Mouse (Mus musculus): ENCODE measurements around the gene Agt. TPM values are rescaled to one million over a fixed set of nuclear protein-coding genes. Genes with fewer than 3 reads are reported as not detected.
A peak's percentile ranks its signal among the peaks of the same experiment; 100 is the strongest.

Gene Agt
- polyA plus RNA-seq (2015; fragmentation: Nextera tagmentation; extraction: Ambion mirVana) = 42.8 and 44.5 TPM in 2 replicates

DNA sequence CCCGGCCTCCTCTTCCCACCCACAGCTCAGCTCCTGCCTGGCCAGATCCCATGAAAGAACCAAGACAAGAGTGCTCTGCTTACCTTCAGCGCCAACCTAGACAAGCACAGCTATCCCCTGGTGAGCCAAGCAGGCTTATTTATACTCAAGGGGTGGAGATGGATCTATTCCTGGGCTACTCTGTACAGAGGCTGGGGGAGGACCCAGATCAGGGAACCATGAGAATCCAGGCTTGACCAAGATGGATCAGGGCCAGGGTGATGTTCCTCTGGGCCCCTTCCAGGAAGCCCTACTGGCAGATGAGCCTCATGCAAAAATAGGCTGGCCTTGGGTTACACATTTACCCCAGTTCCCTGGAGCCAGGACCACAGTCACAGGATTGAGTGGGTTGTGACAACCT lies at the start of gene Agt:
Gene Agt, minus strand, starts transcription at position 114 of the 400 bp plus-strand sequence.
- Histone ChIP-seq H3K27me3 (ENCODE audit: control insufficient read depth, insufficient read depth, low read length) (no peaks in the 10 kb centered on the region), H3K4me1 (replicated peaks; ENCODE audit: control insufficient read depth, insufficient read depth) (no peaks in the 10 kb centered on the region), H3K36me3 (ENCODE audit: control insufficient read depth, insufficient read depth, low read length) (no peaks in the 10 kb centered on the region), H3K4me2 (replicated peaks; ENCODE audit: low read depth) (peak within 1 kb of the TSS; percentile 26), H3K4me3 (ENCODE audit: low read depth, low read length) (peak within 1 kb of the TSS; percentile 19), H3K27ac (replicated peaks) (peak within 1 kb of the TSS; percentile 73), H3K9ac (ENCODE audit: low read length) (peak within 1 kb of the TSS; percentile 48), H3K9me3 (ENCODE audit: control insufficient read depth, low read length) (no peaks in the 10 kb centered on the region)
- ATAC-seq (ENCODE audit: low FRiP score, low TSS enrichment) (0 out of 2 replicates have a peak, but pooled peaks have one; percentile 21), DNase-seq (ENCODE audit: low spot score) (no peak)
- TF ChIP-seq EP300 (optimal IDR thresholded peaks at IDR 0.05) (no peak), CTCF (IDR thresholded peaks at IDR 0.05; ENCODE audit: low read depth) (no peak)
- WGBS = 52% methylated on average over 2 of the region's 2 CpGs

DNA sequence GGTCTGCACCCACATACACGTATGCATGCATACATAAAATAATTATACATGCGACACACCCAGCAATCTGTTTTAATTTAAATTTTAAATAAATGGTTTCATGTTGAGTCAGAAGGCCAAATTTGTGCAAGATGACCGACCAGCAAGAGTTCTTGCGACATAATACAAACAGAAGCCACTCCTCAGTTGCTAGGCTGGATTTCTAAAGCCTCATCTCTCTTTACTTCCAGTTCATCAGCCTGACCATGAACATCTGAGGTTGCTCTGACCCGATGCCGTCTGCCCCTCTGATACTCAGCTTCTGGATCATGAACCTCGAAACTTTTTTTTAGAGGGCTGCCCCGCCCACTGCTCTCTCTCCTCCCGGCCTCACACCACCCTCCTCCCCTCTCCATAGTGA lies 48.7 kb upstream of the Agt start:
- no peak overlapping the region for H3K9ac ChIP-seq (ENCODE audit: low read length)
- H3K27me3 ChIP-seq (ENCODE audit: control insufficient read depth, insufficient read depth, low read length) = no peaks in the 10 kb centered on the region
- 0 out of 2 replicates have a peak overlapping the region, but pooled peaks have one; percentile 0 for H3K27ac ChIP-seq (replicated peaks)
- 29% methylated on average over 9 of the region's 9 CpGs for WGBS
- no peak overlapping the region for H3K4me3 ChIP-seq (ENCODE audit: low read depth, low read length)
- ATAC-seq (ENCODE audit: low FRiP score, low TSS enrichment) (peak; percentile 41), DNase-seq (ENCODE audit: low spot score) (no peak)
- H3K36me3 ChIP-seq (ENCODE audit: control insufficient read depth, insufficient read depth, low read length) = no peaks in the 10 kb centered on the region
- no peaks in the 10 kb centered on the region for H3K4me1 ChIP-seq (replicated peaks; ENCODE audit: control insufficient read depth, insufficient read depth)
- TF ChIP-seq CTCF (IDR thresholded peaks at IDR 0.05; ENCODE audit: low read depth) (no peak), EP300 (optimal IDR thresholded peaks at IDR 0.05) (no peak)
- H3K9me3 ChIP-seq (ENCODE audit: control insufficient read depth, low read length) = no peaks in the 10 kb centered on the region
- H3K4me2 ChIP-seq (replicated peaks; ENCODE audit: low read depth) = no peak overlapping the region

DNA sequence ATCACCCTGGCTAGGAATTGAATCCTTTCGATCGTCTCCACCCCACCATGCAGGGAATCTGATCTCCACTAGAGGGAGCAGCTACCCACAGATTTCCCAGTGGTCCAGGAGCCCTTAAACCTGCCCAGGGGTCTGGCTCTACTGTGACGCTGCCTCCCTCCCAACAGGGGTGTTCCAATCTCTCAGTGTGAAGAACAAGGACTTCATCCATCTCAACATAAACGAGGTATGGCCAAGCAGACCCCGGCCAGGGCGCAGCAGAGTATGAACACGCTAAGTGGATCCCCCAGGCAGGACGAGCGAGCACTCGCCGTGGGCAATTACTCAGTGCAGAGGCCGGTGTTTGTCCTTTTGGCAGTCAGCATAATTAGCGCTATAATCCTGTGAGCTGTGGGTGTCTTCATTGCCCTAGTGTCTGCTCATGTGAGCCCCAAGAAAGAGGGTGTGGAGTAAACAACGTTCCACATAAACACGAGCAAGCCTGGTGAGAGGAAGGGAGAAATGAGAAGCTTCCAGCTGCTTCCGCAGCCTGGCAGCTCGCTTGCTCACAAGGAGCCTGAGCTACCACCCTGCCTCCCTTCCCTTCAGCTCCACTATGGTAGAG lies 47.9 kb upstream of the Agt start:
- Histone ChIP-seq H3K9me3 (ENCODE audit: control insufficient read depth, low read length) (no peaks in the 10 kb centered on the region), H3K27ac (replicated peaks) (peak overlapping the region; percentile 70), H3K27me3 (ENCODE audit: control insufficient read depth, insufficient read depth, low read length) (no peaks in the 10 kb centered on the region), H3K36me3 (ENCODE audit: control insufficient read depth, insufficient read depth, low read length) (no peaks in the 10 kb centered on the region), H3K4me1 (replicated peaks; ENCODE audit: control insufficient read depth, insufficient read depth) (no peaks in the 10 kb centered on the region), H3K4me3 (ENCODE audit: low read depth, low read length) (peak overlapping the region; percentile 31), H3K4me2 (replicated peaks; ENCODE audit: low read depth) (peak overlapping the region; percentile 58), H3K9ac (ENCODE audit: low read length) (0 out of 2 replicates have a peak overlapping the region, but pooled peaks have one; percentile 38)
- ATAC-seq (ENCODE audit: low FRiP score, low TSS enrichment) (peak; percentile 54; the same call in 1 of the 2 replicates), DNase-seq (ENCODE audit: low spot score) (peak; percentile 72)
- WGBS = 5% methylated on average over 17 of the region's 17 CpGs
- TF ChIP-seq EP300 (optimal IDR thresholded peaks at IDR 0.05) = no peak
- TF ChIP-seq CTCF (IDR thresholded peaks at IDR 0.05; ENCODE audit: low read depth) = peak; percentile 94

DNA sequence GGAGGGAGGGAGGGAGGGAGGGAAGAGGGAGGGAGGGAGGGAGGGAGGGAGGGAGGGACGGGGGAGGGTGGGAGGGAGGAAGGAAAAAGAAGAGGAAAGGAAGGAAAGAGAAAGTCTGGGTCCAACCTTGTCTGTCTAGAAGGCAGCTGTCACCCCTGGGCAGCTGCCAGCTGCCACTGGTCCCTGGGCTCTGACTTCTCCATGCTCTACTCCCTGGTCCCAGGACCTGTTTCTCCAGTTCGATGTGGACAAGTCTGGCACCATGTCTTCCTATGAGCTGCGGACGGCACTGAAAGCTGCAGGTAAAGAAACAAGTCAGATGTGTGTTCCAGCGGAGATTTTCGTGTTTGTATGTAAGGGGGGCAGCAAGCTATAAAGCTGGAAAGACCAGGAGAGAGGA lies 44.8 kb upstream of the Agt start:
- 59% methylated on average over 6 of the region's 6 CpGs for WGBS
- DNase-seq (ENCODE audit: low spot score) (no peak), ATAC-seq (ENCODE audit: low FRiP score, low TSS enrichment) (no peak)
- Histone ChIP-seq H3K9ac (ENCODE audit: low read length) (no peak overlapping the region), H3K4me1 (replicated peaks; ENCODE audit: control insufficient read depth, insufficient read depth) (no peaks in the 10 kb centered on the region), H3K27ac (replicated peaks) (no peak overlapping the region), H3K36me3 (ENCODE audit: control insufficient read depth, insufficient read depth, low read length) (no peaks in the 10 kb centered on the region), H3K4me2 (replicated peaks; ENCODE audit: low read depth) (no peak overlapping the region), H3K4me3 (ENCODE audit: low read depth, low read length) (no peak overlapping the region), H3K9me3 (ENCODE audit: control insufficient read depth, low read length) (no peaks in the 10 kb centered on the region), H3K27me3 (ENCODE audit: control insufficient read depth, insufficient read depth, low read length) (no peaks in the 10 kb centered on the region)
- TF ChIP-seq CTCF (IDR thresholded peaks at IDR 0.05; ENCODE audit: low read depth) (no peak), EP300 (optimal IDR thresholded peaks at IDR 0.05) (no peak)

DNA sequence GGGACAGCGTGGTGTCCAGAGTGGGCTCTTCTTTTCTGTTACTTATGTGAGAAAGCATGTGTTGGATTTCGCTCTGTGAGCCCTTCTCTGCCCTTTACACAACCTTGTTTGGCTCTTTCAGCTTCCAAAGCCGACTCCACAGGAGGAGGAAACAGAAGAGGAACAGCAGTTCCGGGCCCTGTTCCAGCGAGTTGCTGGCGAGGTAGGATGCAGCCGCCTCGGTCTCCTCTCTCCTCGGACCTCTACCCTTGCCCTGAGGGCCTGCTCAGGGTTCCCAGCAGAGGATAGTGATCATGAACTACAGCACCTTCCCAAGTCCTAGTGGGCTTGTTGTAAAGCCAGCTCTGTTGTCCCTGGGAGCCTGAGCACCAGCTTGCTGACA lies 39.5 kb upstream of the Agt start:
- Histone ChIP-seq H3K27ac (replicated peaks) (no peak overlapping the region), H3K36me3 (ENCODE audit: control insufficient read depth, insufficient read depth, low read length) (no peaks in the 10 kb centered on the region), H3K4me3 (ENCODE audit: low read depth, low read length) (no peak overlapping the region), H3K27me3 (ENCODE audit: control insufficient read depth, insufficient read depth, low read length) (no peaks in the 10 kb centered on the region), H3K9me3 (ENCODE audit: control insufficient read depth, low read length) (no peaks in the 10 kb centered on the region), H3K4me1 (replicated peaks; ENCODE audit: control insufficient read depth, insufficient read depth) (no peaks in the 10 kb centered on the region), H3K4me2 (replicated peaks; ENCODE audit: low read depth) (no peak overlapping the region), H3K9ac (ENCODE audit: low read length) (no peak overlapping the region)
- TF ChIP-seq EP300 (optimal IDR thresholded peaks at IDR 0.05) (no peak), CTCF (IDR thresholded peaks at IDR 0.05; ENCODE audit: low read depth) (no peak)
- no peak for DNase-seq (ENCODE audit: low spot score)
- 66% methylated on average over 9 of the region's 9 CpGs for WGBS
- ATAC-seq (ENCODE audit: low FRiP score, low TSS enrichment) = no peak

DNA sequence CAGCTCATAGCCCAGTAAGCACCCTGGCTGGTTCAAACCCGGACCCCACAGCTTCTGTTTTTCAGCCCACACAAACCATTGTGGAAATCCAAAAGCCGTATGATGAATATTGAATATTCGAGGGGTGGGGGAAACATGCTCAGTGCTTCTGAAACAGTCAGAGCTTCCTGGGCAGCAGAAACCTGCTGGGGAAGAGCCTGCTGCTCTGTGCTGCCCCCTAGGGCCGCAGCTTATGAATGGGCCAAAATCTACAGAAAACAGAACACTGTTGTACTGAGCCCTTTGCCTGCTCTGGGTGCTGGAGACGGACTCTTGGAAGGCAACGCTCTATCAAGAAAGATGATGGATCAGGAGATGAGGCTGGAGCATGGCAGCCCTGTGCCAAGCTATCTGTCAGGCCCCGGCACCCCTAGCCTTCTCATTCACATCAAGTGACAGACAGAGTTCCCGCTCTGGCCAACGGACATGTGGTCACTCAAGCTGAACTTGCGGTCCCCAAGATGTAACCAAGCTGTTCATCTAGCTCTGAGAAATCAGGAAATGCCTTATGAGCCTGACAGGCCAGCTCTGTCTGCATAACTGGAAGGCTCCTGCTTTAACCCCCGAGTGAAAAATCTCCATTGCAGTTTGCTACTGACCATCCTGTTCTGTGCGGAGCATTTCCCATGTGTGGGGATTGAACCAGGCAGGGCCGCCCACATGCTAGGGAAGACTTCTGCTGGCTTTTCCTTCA lies 38.9 kb upstream of the Agt start:
- Histone ChIP-seq H3K27me3 (ENCODE audit: control insufficient read depth, insufficient read depth, low read length) (no peaks in the 10 kb centered on the region), H3K9me3 (ENCODE audit: control insufficient read depth, low read length) (no peaks in the 10 kb centered on the region), H3K36me3 (ENCODE audit: control insufficient read depth, insufficient read depth, low read length) (no peaks in the 10 kb centered on the region), H3K4me2 (replicated peaks; ENCODE audit: low read depth) (no peak overlapping the region), H3K27ac (replicated peaks) (no peak overlapping the region), H3K4me3 (ENCODE audit: low read depth, low read length) (no peak overlapping the region), H3K4me1 (replicated peaks; ENCODE audit: control insufficient read depth, insufficient read depth) (no peaks in the 10 kb centered on the region), H3K9ac (ENCODE audit: low read length) (no peak overlapping the region)
- WGBS = 61% methylated on average over 13 of the region's 13 CpGs
- ATAC-seq (ENCODE audit: low FRiP score, low TSS enrichment) = no peak
- peak; percentile 75 for TF ChIP-seq CTCF (IDR thresholded peaks at IDR 0.05; ENCODE audit: low read depth)
- no peak for TF ChIP-seq EP300 (optimal IDR thresholded peaks at IDR 0.05)
- peak; percentile 42 for DNase-seq (ENCODE audit: low spot score)

All from stomach, postnatal 0 days (tissue).